Mouse (Mus musculus) neural tube, embryonic 11.5 days (tissue): ENCODE results near the gene Fam8a1. TPM values are rescaled to one million over a fixed set of nuclear protein-coding genes. Genes with fewer than 3 reads are reported as not detected.

ENCODE experiments used
- ATAC-seq: fragments of 200-750 bp; cut with Nextera tagmentation; 2 replicates; pipeline ENCODE4 v1.8.0; 2017; ENCODE audit warnings: moderate number of reproducible peaks, mild to moderate bottlenecking, moderate TSS enrichment, moderate library complexity; ENCODE audit not compliant: insufficient read depth, low FRiP score, low TSS enrichment
- DNase-seq: peaks from one replicate; pipeline ENCODE4 v3.0.0-alpha.2; 2015; ENCODE audit warnings: low spot score
- H3K27ac ChIP-seq: fragments of 300-500 bp; sonication (generic); 2 replicates; pipeline ENCODE4 v1.5.1; 2014; ENCODE audit warnings: low read depth, mild to moderate bottlenecking, low read length
- H3K27me3 ChIP-seq: fragments of 300-500 bp; sonication (generic); 2 replicates; pipeline ENCODE4 v1.6.1; 2014; ENCODE audit warnings: mild to moderate bottlenecking, low read length, mixed read lengths; ENCODE audit not compliant: control insufficient read depth, insufficient read depth
- H3K36me3 ChIP-seq: fragments of 300-500 bp; sonication (generic); 2 replicates; pipeline ENCODE4 v1.6.1; 2014; ENCODE audit warnings: mild to moderate bottlenecking, low read length, moderate library complexity, mixed read lengths; ENCODE audit not compliant: control insufficient read depth, insufficient read depth
- H3K4me1 ChIP-seq: fragments of 300-500 bp; sonication (generic); 2 replicates; pipeline ENCODE4 v1.6.1; 2014; ENCODE audit warnings: low read length, mixed read lengths; ENCODE audit not compliant: control insufficient read depth, insufficient read depth
- H3K4me2 ChIP-seq: fragments of 300-500 bp; sonication (generic); 2 replicates; pipeline ENCODE4 v1.6.1; 2014; ENCODE audit warnings: low read depth, mild to moderate bottlenecking, moderate library complexity
- H3K4me3 ChIP-seq: fragments of 300-500 bp; sonication (generic); 2 replicates; pipeline ENCODE4 v1.5.1; 2014; ENCODE audit warnings: low read depth, low read length
- H3K9ac ChIP-seq: fragments of 300-500 bp; sonication (generic); 2 replicates; pipeline ENCODE4 v1.6.1; 2014; ENCODE audit warnings: mild to moderate bottlenecking, low read length
- H3K9me3 ChIP-seq: fragments of 300-500 bp; sonication (generic); 2 replicates; pipeline ENCODE4 v1.6.1; 2016; ENCODE audit warnings: low read length; ENCODE audit not compliant: control insufficient read depth
- WGBS: fragments of 180-500 bp; shearing (Covaris S2); extraction: QIAGEN DNeasy Blood & Tissue Kit; methylation state at CpG from one replicate; pipeline ENCODE4 v1.1.7; 2014; 5-methylcytosine and 5-hydroxymethylcytosine counted together
- polyA plus RNA-seq: library from polyadenylated mRNA; unstranded; fragments of >200 nt; fragmentation: Nextera tagmentation; extraction: Ambion mirVana; gene quantifications from 2 replicates; pipeline ENCODE4 v1.2.1, GENCODE M21; 2014

Gene Fam8a1
- polyA plus RNA-seq, 1 experiment from 2014 or later, result 14.1 TPM

DNA sequence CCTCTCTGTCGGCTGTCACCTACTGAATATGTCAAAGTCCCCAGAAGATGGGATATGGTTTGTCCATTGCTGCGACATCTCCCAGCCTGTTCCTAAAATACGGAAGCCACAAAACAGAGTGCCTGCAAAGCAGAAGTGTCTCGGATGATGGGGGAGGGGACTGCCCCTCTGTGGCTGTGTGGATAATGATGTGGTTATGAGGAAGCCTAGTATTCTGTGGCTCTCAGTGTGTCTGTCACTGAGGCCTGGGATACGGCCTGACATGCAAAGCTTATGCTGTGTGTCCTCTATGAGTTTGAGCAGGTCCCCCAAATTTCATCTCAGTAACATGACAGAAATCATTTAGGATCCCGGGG is 35.2 kb upstream of the Fam8a1 start:
- no peaks in the 10 kb centered on the region for H3K9me3 ChIP-seq
- H3K4me1 ChIP-seq, result 0 out of 2 replicates have a peak, but pooled peaks cover 11% of the 10 kb centered on the region
- peak overlapping the region; percentile 62 for H3K27ac ChIP-seq
- 53% methylated on average over 6 of the region's 6 CpGs for WGBS
- peak overlapping the region; percentile 52 for H3K9ac ChIP-seq
- ATAC-seq (peak; percentile 71; the same call in 1 of the 2 replicates), DNase-seq (no peak)
- no peaks in the 10 kb centered on the region for H3K36me3 ChIP-seq
- peak overlapping the region; percentile 35 for H3K4me2 ChIP-seq
- no peak overlapping the region for H3K4me3 ChIP-seq
- H3K27me3 ChIP-seq, result no peaks in the 10 kb centered on the region

DNA sequence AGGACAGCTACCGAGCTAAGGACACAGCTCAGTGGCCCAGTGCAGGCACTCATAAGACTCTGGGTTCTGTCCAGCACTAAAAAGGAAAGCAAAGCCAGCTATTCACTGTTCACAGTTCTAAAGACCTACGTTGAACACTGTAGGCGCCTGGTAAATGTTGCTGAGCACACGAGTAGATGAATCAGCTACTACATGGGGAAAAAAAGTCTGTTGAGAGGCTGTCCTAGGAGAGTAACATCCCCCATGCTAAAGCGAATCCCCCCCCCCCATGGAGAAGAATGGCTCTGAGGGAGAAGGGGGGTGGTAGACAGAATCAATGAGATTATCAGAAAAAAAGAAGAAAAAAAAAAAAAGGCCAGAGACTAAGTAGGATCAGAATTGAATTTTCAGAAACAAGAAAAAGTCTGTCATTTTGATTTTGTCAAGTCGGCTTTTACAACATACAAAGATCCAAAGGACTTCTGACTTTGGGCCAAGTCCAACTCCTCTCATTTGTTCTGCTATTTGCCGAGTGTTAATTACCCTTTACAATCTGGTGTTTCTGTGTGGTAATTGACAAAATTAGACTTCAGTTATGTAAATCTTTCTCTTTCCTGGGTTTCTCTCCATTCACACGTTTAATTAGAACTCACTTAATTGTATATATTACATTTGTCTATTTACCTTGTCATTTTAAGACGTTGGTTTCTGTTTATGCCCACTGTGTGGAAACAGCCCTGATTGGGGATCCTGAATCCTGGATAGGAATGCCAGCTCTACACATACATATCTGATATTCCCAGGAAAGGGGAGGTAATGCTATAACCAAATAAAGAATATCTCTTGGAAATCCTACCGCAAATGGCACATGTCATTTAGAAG is 28.5 kb upstream of the Fam8a1 start:
- Histone ChIP-seq H3K4me3 (no peak overlapping the region), H3K36me3 (no peaks in the 10 kb centered on the region), H3K27me3 (no peaks in the 10 kb centered on the region), H3K9ac (no peak overlapping the region), H3K4me1 (no peaks in the 10 kb centered on the region), H3K9me3 (no peaks in the 10 kb centered on the region), H3K4me2 (no peak overlapping the region), H3K27ac (no peak overlapping the region)
- ATAC-seq (no peak), DNase-seq (no peak)
- 92% methylated on average over 10 of the region's 10 CpGs for WGBS

DNA sequence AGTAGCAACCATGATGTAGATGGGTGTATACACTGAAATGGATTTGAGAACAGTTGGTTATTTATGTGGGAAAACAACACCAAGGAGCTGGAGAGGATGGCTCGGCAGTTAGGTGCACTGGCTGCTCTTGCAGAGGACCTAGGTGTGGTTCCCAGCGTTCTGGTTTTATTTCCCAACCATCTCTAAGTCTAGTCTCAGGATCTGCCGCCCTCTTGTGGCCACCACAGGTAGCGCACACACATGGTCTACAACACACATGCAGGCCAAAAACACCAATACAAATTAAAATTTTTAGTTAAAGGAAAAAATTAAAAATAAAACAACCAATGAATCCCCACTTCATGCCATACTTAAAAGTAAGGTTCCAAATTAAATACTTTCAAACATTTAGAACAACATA is 27.0 kb upstream of the Fam8a1 start:
- Histone ChIP-seq H3K27ac (no peak overlapping the region), H3K9ac (no peak overlapping the region), H3K36me3 (no peaks in the 10 kb centered on the region), H3K4me3 (no peak overlapping the region), H3K27me3 (no peaks in the 10 kb centered on the region), H3K4me1 (no peaks in the 10 kb centered on the region), H3K9me3 (no peaks in the 10 kb centered on the region), H3K4me2 (no peak overlapping the region)
- WGBS, result 92% methylated on average over 4 of the region's 4 CpGs
- DNase-seq, result no peak
- ATAC-seq, result no peak

DNA sequence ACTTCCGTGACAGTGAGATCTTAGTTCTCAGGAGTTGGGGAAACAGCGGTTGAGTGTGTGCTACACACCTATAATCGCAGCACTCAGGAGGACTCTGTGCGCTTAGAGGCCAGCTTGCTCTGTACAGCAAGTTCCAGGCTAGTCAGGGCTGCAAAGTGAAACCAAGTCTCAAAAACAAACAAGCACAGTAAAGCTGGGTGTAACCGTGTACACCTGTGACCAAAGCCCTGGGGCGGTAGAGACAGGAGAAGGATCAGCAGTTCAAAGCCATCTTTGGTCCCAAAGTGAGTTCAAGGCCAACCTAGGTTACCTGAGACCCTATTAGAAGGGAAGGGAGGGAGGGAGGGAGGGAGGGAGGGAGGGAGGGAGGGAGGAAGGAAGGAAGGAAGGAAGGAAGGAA is 25.1 kb upstream of the Fam8a1 start:
- DNase-seq, result no peak
- Histone ChIP-seq H3K9ac (no peak overlapping the region), H3K4me3 (no peak overlapping the region), H3K4me1 (no peaks in the 10 kb centered on the region), H3K27me3 (no peaks in the 10 kb centered on the region), H3K9me3 (no peaks in the 10 kb centered on the region), H3K36me3 (no peaks in the 10 kb centered on the region), H3K27ac (no peak overlapping the region), H3K4me2 (no peak overlapping the region)
- whole genome bisulfite sequencing, result 87% methylated on average over 6 of the region's 6 CpGs
- no peak for ATAC-seq

DNA sequence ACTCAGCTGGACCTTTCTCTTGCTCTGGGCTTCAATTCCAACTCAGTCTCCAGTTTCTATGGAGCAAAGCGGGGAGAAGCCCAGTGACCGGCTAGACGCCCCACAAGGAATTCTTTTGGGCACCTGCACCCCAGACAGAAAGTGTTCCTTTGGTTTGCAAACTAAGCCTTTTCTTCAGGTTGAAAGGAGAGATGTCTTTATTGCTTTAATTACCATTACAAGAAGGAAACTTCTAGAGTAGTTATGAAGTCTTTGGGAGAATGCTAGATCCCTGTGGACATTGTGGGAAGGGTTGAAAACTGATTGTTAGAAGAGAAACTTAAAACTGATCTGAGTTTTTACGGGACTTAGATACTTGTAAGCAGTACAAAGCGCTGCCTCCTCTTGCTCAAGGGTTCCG is 23.8 kb upstream of the Fam8a1 start:
- Histone ChIP-seq H3K27me3 (no peaks in the 10 kb centered on the region), H3K9ac (no peak overlapping the region), H3K9me3 (no peaks in the 10 kb centered on the region), H3K4me1 (no peaks in the 10 kb centered on the region), H3K4me2 (no peak overlapping the region), H3K36me3 (no peaks in the 10 kb centered on the region), H3K4me3 (no peak overlapping the region), H3K27ac (no peak overlapping the region)
- 49% methylated on average over 6 of the region's 6 CpGs for WGBS
- DNase-seq (no peak), ATAC-seq (no peak)

DNA sequence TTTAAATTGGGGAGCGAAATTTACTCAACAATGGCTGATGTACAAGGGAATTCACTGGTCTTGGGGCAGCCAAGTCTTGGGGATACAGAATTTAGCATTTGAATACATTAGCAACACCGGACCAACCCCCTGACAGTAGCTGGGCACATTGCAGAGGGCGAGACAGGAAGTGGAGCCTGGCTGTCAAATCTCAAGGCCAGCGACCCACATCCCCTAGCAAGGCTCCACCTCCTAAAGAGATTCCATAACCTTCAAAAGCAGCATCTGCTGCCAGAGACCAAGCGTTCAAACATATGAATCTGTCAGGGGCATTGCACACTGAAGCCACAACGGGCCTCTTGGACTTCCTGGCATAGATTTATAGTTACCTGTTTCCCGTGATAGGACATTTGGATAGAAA is 17.5 kb upstream of the Fam8a1 start:
- Histone ChIP-seq H3K27ac (no peak overlapping the region), H3K4me3 (no peak overlapping the region), H3K4me2 (no peak overlapping the region), H3K9ac (no peak overlapping the region), H3K36me3 (no peaks in the 10 kb centered on the region), H3K4me1 (no peaks in the 10 kb centered on the region), H3K9me3 (no peaks in the 10 kb centered on the region), H3K27me3 (no peaks in the 10 kb centered on the region)
- ATAC-seq (no peak), DNase-seq (no peak)
- 90% methylated on average over 7 of the region's 7 CpGs for WGBS

DNA sequence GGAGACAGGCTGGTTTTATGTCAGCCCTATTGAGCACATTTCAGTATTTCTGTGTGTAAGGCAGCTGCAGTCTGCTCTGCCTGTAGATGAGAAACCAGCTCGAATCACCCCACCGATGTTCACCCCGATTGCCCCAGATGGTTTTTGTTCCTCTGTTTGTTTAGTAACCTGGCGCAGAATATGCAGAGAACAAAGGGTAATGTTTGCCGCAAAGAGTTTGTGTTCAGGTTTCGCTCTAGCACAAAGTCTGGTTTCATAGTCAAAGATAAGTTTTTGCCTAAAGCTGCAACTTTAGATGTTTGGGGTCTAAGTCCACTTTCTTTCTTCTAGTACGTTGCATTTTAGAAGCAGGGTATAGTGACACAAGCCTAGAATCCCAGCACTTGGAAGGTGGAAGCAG is 16.7 kb upstream of the Fam8a1 start:
- H3K9ac ChIP-seq, result no peak overlapping the region
- H3K9me3 ChIP-seq, result no peaks in the 10 kb centered on the region
- no peak for DNase-seq
- ATAC-seq, result no peak
- H3K4me1 ChIP-seq, result no peaks in the 10 kb centered on the region
- no peaks in the 10 kb centered on the region for H3K36me3 ChIP-seq
- no peak overlapping the region for H3K4me3 ChIP-seq
- no peak overlapping the region for H3K4me2 ChIP-seq
- H3K27ac ChIP-seq, result no peak overlapping the region
- WGBS, result 90% methylated on average over 7 of the region's 7 CpGs
- no peaks in the 10 kb centered on the region for H3K27me3 ChIP-seq

DNA sequence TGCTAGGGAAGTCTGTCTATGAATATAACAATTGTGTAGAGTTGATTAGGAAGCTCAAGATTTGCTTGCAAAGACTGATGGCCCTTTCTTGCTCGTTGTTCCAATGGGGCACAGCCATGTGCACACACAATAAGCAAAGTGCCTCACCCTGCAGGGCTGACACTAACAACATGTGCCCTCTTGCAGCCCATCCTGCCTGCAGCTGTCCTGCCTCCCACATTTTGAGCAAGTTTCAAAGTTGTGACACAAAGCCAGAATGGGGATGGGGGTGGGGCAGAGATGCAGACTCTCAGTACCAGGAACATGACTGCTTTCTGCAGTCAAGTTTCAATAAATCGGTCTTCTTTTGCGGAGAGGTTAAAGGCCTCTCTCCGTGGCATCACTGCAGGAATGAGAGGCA is 15.7 kb upstream of the Fam8a1 start:
- Histone ChIP-seq H3K4me1 (no peaks in the 10 kb centered on the region), H3K27me3 (no peaks in the 10 kb centered on the region), H3K4me2 (no peak overlapping the region), H3K9ac (no peak overlapping the region), H3K9me3 (no peaks in the 10 kb centered on the region), H3K27ac (no peak overlapping the region), H3K36me3 (no peaks in the 10 kb centered on the region), H3K4me3 (no peak overlapping the region)
- ATAC-seq, result no peak
- no peak for DNase-seq
- 46% methylated on average over 4 of the region's 4 CpGs for WGBS

DNA sequence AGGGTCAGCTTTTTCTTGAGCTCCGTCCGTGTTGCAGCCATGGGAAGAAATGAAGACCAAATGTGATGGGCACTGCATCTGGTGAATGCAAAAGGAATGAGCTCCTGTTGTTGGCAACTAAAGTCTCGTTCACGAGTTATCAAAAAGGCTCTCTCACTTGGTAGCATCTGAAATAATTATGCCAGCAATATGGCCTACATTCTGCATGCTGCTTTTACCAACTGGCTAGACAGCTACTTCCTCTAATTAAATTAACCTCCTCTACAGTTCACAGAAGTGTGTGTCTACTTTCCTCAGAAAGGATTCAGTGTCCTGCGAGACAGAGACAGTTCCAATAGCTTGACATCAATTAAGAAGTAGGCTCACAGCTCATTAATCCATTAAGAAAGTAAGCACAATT is 14.8 kb upstream of the Fam8a1 start:
- H3K27me3 ChIP-seq, result no peaks in the 10 kb centered on the region
- no peaks in the 10 kb centered on the region for H3K4me1 ChIP-seq
- H3K4me2 ChIP-seq, result no peak overlapping the region
- WGBS, result 85% methylated on average over 5 of the region's 5 CpGs
- H3K9ac ChIP-seq, result no peak overlapping the region
- ATAC-seq (no peak), DNase-seq (no peak)
- H3K4me3 ChIP-seq, result no peak overlapping the region
- H3K27ac ChIP-seq, result no peak overlapping the region
- H3K9me3 ChIP-seq, result no peaks in the 10 kb centered on the region
- H3K36me3 ChIP-seq, result no peaks in the 10 kb centered on the region
